Mouse (Mus musculus): ENCODE results near the gene Sdcbp2. TPM values are rescaled to one million over a fixed set of nuclear protein-coding genes. Genes with fewer than 3 reads are reported as not detected.

The Sdcbp2 gene
- polyA plus RNA-seq, 1 experiment, result 1.8 TPM

GRCm38 (mm10) chr2:151636015-151636402 lies 63.6 kb downstream of the Sdcbp2 start:
- H3K4me1 ChIP-seq (ENCODE audit: control insufficient read depth, insufficient read depth, low read length), result no peaks in the 10 kb centered on the region
- H3K27ac ChIP-seq (ENCODE audit: insufficient read depth, low read length), result no peak overlapping the region
- no peak overlapping the region for H3K4me3 ChIP-seq (ENCODE audit: insufficient read depth, low read length)
- no peak for TF ChIP-seq CTCF (IDR thresholded peaks at IDR 0.05; ENCODE audit: extremely low read depth, insufficient read depth, low read length)

Other genes starting within 250 kb of the Sdcbp2 start
- gene 4921509C19Rik, start 96.5 kb upstream of the Sdcbp2 start, polyA plus RNA-seq (2012; rRNA removed), result not detected in 2 replicates
- 123 and 126 TPM in 2 replicates for gene Nsfl1c, start 78.4 kb upstream of the Sdcbp2 start, polyA plus RNA-seq (2012; rRNA removed)
- gene Fkbp1a, start 30.1 kb upstream of the Sdcbp2 start, polyA plus RNA-seq (2012; rRNA removed), result 475 and 493 TPM in 2 replicates
- 170 and 186 TPM in 2 replicates for gene Snph, start 60.0 kb downstream of the Sdcbp2 start, polyA plus RNA-seq (2012; rRNA removed)
- gene Rad21l, start 95.9 kb downstream of the Sdcbp2 start, polyA plus RNA-seq (2012; rRNA removed), result 0.31 and 0.34 TPM in 2 replicates
- gene Tmem74b, start 129.4 kb downstream of the Sdcbp2 start, polyA plus RNA-seq (2012; rRNA removed), result 9.4 and 10.5 TPM in 2 replicates
- 46.9 and 48.1 TPM in 2 replicates for gene Psmf1, start 171.6 kb downstream of the Sdcbp2 start, polyA plus RNA-seq (2012; rRNA removed)

All from cortical plate, adult 2 months (tissue).